10 mouse cellular contexts compared by ENCODE assay signal in genomic region chrX:142679502-142680250, GRCm38 (mm10). TPM values are rescaled to one million over a fixed set of nuclear protein-coding genes. Genes with fewer than 3 reads are reported as not detected.
DNase-seq lines count a peak whose midpoint lies in the region; ATAC-seq and TF ChIP-seq lines count a peak whose summit lies in the region.
"Had no signal": no experiment of that assay in that cellular context is flagged by ENCODE, and none has a peak within 500 bp of the region (broad histone marks: within the 10 kb centered on the region; RNA-seq: fewer than 3 reads in every experiment).

No protein-coding gene starts in this region.

- H3K36me3 ChIP-seq in heart, embryonic 12.5 days: no peaks in the 10 kb centered on the region
- no peaks in the 10 kb centered on the region for H3K36me3 ChIP-seq in E14TG2a.4 (ENCODE audit: insufficient read depth, low read length)
- H3K36me3 ChIP-seq in hindbrain, embryonic 11.5 days (ENCODE audit: control insufficient read depth, insufficient read depth, low read length): no peaks in the 10 kb centered on the region
- no peaks in the 10 kb centered on the region for H3K36me3 ChIP-seq in midbrain, embryonic 10.5 days

- no peak for DNase-seq in heart, adult 18-20 months
- DNase-seq in hindbrain, embryonic 11.5 days (ENCODE audit: low spot score): no peak
- no peak for DNase-seq in midbrain, embryonic 10.5 days (ENCODE audit: low spot score)
- no peak for DNase-seq in urinary bladder, adult 2 months (ENCODE audit: low spot score)
- no peak for DNase-seq in ovary, adult 18-20 months (ENCODE audit: low spot score)
- DNase-seq: cerebellum, postnatal 36 days; lung, postnatal 14 days had no signal

- H3K4me3 ChIP-seq in heart, embryonic 12.5 days: peak overlapping the region; percentile 72
- peak overlapping the region; percentile 74; the same call in 1 of the 2 replicates for H3K4me3 ChIP-seq in E14TG2a.4 (replicated peaks; ENCODE audit: low read length)
- no peak overlapping the region for H3K4me3 ChIP-seq in hindbrain, embryonic 11.5 days (ENCODE audit: low read depth, low read length)
- H3K4me3 ChIP-seq in midbrain, embryonic 10.5 days: peak overlapping the region; percentile 68

- H3K4me1 ChIP-seq in heart, embryonic 12.5 days (replicated peaks): peaks cover 21% of the 10 kb centered on the region
- H3K4me1 ChIP-seq in E14TG2a.4 (replicated peaks; ENCODE audit: low read depth, low read length): peaks cover 23% of the 10 kb centered on the region
- H3K4me1 ChIP-seq in hindbrain, embryonic 11.5 days (replicated peaks; ENCODE audit: control insufficient read depth, insufficient read depth, low read length): 0 out of 2 replicates have a peak, but pooled peaks cover 3% of the 10 kb centered on the region
- H3K4me1 ChIP-seq in midbrain, embryonic 10.5 days: peaks cover 36% of the 10 kb centered on the region

- peak overlapping the region; percentile 96 for H3K27ac ChIP-seq in heart, embryonic 12.5 days (ENCODE audit: poor library complexity, severe bottlenecking)
- no peak overlapping the region for H3K27ac ChIP-seq in hindbrain, embryonic 11.5 days (ENCODE audit: low read depth, low read length)
- H3K27ac ChIP-seq in midbrain, embryonic 10.5 days (replicated peaks): peak overlapping the region; percentile 95

- 37% methylated on average over 11 of the region's 11 CpGs for WGBS in heart, embryonic 12.5 days
- WGBS in hindbrain, embryonic 11.5 days: 48% methylated on average over 11 of the region's 11 CpGs
- 45% methylated on average over 11 of the region's 11 CpGs for WGBS in midbrain, embryonic 10.5 days

- peak overlapping the region; percentile 64; the same call in 1 of the 2 replicates for H3K9ac ChIP-seq in heart, embryonic 12.5 days
- H3K9ac ChIP-seq in hindbrain, embryonic 11.5 days (ENCODE audit: low read depth, low read length): 0 out of 2 replicates have a peak overlapping the region, but pooled peaks have one; percentile 31

- no peaks in the 10 kb centered on the region for H3K9me3 ChIP-seq in heart, embryonic 12.5 days (replicated peaks)
- H3K9me3 ChIP-seq in E14TG2a.4 (ENCODE audit: low read length): no peaks in the 10 kb centered on the region
- H3K9me3 ChIP-seq in hindbrain, embryonic 11.5 days (ENCODE audit: control insufficient read depth, low read length): no peaks in the 10 kb centered on the region
- H3K9me3 ChIP-seq in midbrain, embryonic 10.5 days (replicated peaks): no peaks in the 10 kb centered on the region

- H3K4me2 ChIP-seq in heart, embryonic 12.5 days: peak overlapping the region; percentile 86
- peak overlapping the region; percentile 43 for H3K4me2 ChIP-seq in hindbrain, embryonic 11.5 days (replicated peaks; ENCODE audit: low read depth, low read length)

- 0 out of 2 replicates have a peak, but pooled peaks cover 8% of the 10 kb centered on the region for H3K27me3 ChIP-seq in heart, embryonic 12.5 days (replicated peaks)
- peaks cover 21% of the 10 kb centered on the region for H3K27me3 ChIP-seq in E14TG2a.4 (ENCODE audit: insufficient read depth, low read length)
- H3K27me3 ChIP-seq in hindbrain, embryonic 11.5 days (ENCODE audit: control insufficient read depth, insufficient read depth, low read length): peaks cover 4% of the 10 kb centered on the region; the same call in 1 of the 2 replicates
- peaks cover 99% of the 10 kb centered on the region for H3K27me3 ChIP-seq in midbrain, embryonic 10.5 days (ENCODE audit: low read depth, poor library complexity, severe bottlenecking)

- TF ChIP-seq CTCF in E14TG2a.4 (conservative IDR thresholded peaks at IDR 0.05; ENCODE audit: low read length): no peak

- ATAC-seq in heart, embryonic 12.5 days (ENCODE audit: insufficient number of reproducible peaks, low FRiP score): no peak
- no peak for ATAC-seq in hindbrain, embryonic 11.5 days (ENCODE audit: low FRiP score)
- ATAC-seq in megakaryocyte progenitor cell, adult 5-6 weeks (replicated peaks; ENCODE audit: poor library complexity): no peak

RNA-seq across cellular contexts. Expression of gene Tmem164, which starts 1.5 kb away (rescaled TPM):
- 73.7 and 75.2 TPM in 2 replicates for polyA plus RNA-seq in heart, embryonic 12.5 days (2016; fragmentation: Nextera tagmentation; extraction: Ambion mirVana)
- total RNA-seq in heart, adult 18-20 months (2021): 10 to 100 TPM; 21.0 to 23.8 TPM
- 24.2 and 26.2 TPM in 2 replicates for polyA plus RNA-seq in hindbrain, embryonic 11.5 days (2014; fragmentation: Nextera tagmentation; extraction: Ambion mirVana)
- 53.4 and 54.9 TPM in 2 replicates for polyA plus RNA-seq in midbrain, embryonic 10.5 days (2016; fragmentation: Nextera tagmentation; extraction: Ambion mirVana)
- polyA plus RNA-seq in urinary bladder, adult 2 months (2012; rRNA removed): 23.8 and 25.6 TPM in 2 replicates
- total RNA-seq in megakaryocyte progenitor cell, adult 5-6 weeks (2015): 27.4 and 33.6 TPM in 2 replicates
- 46.5 and 48.3 TPM in 2 replicates for total RNA-seq in megakaryocyte progenitor cell, adult 5-6 weeks (2017)
